Mouse (Mus musculus) thymus, postnatal 36 days (tissue): ENCODE results near the gene Srgn.
"Not testable (repeated sequence)": the region's sequence is repeated elsewhere in the genome, so short reads cannot be mapped to it uniquely, and the experiment has no call there.

ENCODE experiments used
- DNase-seq, 2 experiments: peaks; one replicate each; pipeline ENCODE4 v3.0.0; 2022; ENCODE audit warnings: mixed read lengths in 2 of 2

Srgn gene

GRCm38 (mm10) chr10:62481108-62481852, 46.0 kb downstream of the Srgn start:
- DNase-seq: no peak

DNA sequence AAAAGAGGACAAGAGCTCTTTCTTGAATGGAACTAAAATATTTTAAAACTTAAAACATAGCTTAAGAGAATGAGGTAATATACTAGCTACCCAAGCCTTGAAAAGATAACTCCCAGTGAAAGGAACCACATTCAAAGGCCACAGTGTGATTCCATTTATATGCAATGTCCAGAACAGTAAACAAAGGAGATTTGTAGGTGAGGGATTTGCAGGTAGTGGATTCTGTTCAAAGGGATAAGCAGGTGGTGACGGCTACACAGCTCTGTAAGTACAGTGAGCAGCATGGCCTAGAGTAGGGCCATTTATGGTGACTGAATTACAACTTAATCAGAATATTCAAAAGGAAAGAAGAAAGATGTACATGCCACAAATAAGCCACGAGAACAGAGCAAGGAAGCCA, 50.3 kb downstream of the Srgn start:
- no peak for DNase-seq

- no peak for DNase-seq
Measured at GRCm38 (mm10) chr10:62474944-62475343, 52.3 kb downstream of the Srgn start.

DNA sequence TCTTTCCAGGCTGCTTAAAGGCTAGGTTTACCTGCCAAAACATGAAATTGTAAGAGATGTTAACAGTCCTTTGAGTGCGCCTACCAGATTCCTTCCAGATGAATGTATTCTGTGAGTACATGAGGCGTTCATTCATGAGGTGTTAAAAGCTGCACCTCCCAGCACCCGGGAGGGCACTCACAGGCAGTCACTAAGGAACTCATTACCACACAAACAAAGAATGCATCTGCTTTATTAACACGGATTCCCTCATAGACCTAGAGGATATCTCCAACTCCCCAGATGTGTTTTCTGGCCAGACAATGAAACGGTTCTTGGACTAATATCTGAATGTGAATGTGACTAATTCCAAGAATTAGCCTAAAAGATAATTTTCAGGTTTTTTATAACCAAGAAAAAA, 56.1 kb downstream of the Srgn start:
- DNase-seq: no peak

DNA sequence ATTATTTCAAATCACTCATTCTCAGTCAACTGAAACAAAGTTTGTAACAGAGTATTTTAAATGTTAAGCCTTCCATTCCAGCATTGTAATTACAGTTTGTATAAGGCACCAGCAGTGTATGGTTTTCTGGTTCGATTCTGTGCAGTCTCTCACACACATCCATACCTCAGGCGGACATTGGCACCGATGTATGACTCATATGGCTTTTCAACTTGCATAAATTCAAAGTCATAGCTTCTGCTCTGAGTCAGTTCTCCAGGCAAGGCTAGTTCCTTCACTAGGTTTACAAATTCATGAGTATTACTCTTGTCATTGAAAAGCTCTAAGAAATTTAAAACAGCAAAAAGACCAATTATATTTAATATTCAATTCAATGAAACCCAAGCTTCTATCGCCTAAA, 57.5 kb downstream of the Srgn start:
- DNase-seq: no peak

GRCm38 (mm10) chr10:62461321-62461720, 65.9 kb downstream of the Srgn start:
- no peak for DNase-seq

DNA sequence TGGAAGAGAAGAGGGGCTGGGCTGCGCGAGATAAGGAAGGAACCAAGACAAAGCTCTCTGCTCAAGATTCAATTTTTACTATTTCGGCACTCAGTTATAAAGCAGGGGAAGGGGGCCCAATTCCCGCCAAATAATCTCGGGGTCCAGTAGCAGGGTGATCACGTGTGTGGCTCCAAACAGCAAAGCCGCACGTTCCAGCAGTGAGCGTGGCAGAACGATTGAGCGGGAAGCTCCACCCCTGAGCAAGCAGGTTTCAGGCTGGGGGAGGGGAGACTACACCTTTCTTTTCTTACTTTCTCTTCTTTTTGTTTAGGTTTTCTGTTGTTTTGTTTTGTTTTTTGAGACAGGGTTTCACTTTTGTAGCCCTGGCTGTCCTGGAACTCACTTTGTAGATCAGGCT, 75.2 kb downstream of the Srgn start:
- DNase-seq: not testable (repeated sequence)

DNA sequence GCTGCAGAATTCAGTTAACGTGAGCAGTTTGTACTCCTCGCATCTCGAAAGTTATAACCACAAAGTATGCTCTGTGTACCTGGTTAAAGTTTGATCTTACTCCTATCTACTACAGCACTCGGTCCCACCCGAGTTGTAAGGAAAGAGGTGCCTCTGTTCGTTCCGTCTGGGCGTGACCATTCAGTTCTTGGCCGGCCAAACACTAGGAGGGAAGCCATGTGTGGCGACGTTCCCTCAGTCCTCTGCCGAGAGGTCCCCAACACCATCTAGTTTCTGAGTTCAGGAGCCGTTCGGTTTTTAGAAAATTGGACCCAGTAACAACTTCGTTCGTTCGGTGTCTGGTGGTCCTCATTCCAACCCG, 77.0 kb downstream of the Srgn start:
- peak in 1 of 2 experiments; percentile 13 for DNase-seq

DNA sequence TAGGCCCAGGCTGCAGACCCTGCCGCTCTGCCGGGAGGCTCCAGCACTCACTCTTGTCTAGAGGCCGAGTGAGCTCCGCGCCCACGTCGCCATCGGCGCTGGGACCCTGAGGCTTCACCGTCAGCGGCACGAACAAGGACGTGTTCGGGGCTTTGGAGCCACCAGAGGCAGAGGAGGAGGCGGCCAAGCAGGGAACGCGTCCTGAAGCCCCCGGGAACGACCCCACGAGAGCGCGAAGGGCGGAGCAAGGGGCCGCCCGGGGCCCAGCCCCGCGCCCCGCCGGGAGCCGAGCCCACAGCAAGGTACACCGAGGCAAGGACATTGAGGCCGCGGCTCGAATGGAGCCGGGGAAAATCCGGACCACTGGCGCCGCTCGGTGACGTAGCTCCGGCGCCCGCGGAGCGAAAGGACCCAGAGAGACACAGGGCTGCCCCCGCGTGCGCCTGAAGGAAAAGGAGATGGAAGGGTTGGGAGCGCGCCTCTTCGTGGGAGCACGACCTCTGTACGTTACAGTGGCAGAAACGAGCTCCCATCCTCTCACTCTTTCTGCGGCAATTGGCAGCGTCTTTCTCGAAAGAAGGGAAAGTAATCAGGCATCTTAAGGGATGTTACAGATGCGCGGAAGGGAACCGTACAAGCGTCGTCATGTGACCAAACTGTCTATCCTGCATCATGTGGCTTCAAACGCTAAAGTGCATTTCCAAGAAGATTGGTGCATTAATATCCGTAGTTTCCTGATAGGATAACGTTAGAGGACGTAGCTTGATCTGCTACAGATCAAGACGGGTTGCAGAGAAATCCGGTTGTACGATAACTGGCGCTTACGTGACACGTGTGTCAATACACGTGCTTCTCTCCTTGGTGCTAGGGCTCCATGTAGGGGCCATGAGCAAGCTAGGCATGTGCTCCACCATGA, 77.6 kb downstream of the Srgn start, which contains the start of the genes 4930507D05Rik and Supv3l1:
Gene 4930507D05Rik, plus strand, starts transcription at position 126 of the 916 bp plus-strand sequence.
Gene Supv3l1, minus strand, starts transcription at position 375 of the 916 bp plus-strand sequence.
- peak; percentile 86 to 90 for DNase-seq
